Mouse (Mus musculus) CH12.LX (cell line): ENCODE data around the gene Wscd1.

Experiments used
- CHD2 ChIP-seq: IDR thresholded peaks from 2 replicates; pipeline ENCODE4 v1.6.1; 2011; ENCODE audit warnings: low read length, improper control_type of control experiment
- CTCF ChIP-seq, 2 experiments: IDR thresholded peaks in 1 of 2; conservative IDR thresholded peaks in 1 of 2; 2 replicates each; pipeline ENCODE4 v1.5.1; 2011 to 2012; ENCODE audit warnings: low read depth in 2 of 2, low read length in 2 of 2, improper control_type of control experiment in 1 of 2, inconsistent platforms in 1 of 2, mild to moderate bottlenecking in 1 of 2, moderate library complexity in 1 of 2
- E2F4 ChIP-seq: IDR thresholded peaks from 2 replicates; pipeline ENCODE4 v1.6.1; 2011; ENCODE audit warnings: low read depth, low read length, improper control_type of control experiment; ENCODE audit not compliant: insufficient replicate concordance
- ETS1 ChIP-seq: conservative IDR thresholded peaks from 2 replicates; pipeline ENCODE4 v1.6.1; 2012; ENCODE audit warnings: low read depth, mild to moderate bottlenecking, inconsistent platforms, low read length, improper control_type of control experiment, moderate library complexity
- GABPA ChIP-seq: IDR thresholded peaks from 2 replicates; pipeline ENCODE4 v1.6.1; 2012; ENCODE audit warnings: low read depth, low read length, improper control_type of control experiment, inconsistent platforms; ENCODE audit not compliant: insufficient replicate concordance
- KAT2A ChIP-seq: IDR thresholded peaks from 2 replicates; pipeline ENCODE4 v1.6.1; 2012; ENCODE audit warnings: low read length, improper control_type of control experiment, inconsistent platforms; ENCODE audit not compliant: insufficient replicate concordance
- MAFK ChIP-seq: IDR thresholded peaks from 2 replicates; pipeline ENCODE4 v1.6.1; 2011; ENCODE audit warnings: low read length, improper control_type of control experiment; ENCODE audit not compliant: insufficient replicate concordance
- MXI1 ChIP-seq: IDR thresholded peaks from 2 replicates; pipeline ENCODE4 v1.6.1; 2011; ENCODE audit warnings: mild to moderate bottlenecking, low read depth, low read length, improper control_type of control experiment
- POLR2A ChIP-seq: IDR thresholded peaks from 2 replicates; pipeline ENCODE4 v1.6.1; 2011; ENCODE audit warnings: low read depth, mild to moderate bottlenecking, improper control_type of control experiment, low read length
- POLR2AphosphoS2 ChIP-seq: IDR thresholded peaks from 2 replicates; pipeline ENCODE4 v1.6.1; 2011; ENCODE audit warnings: low read depth, low read length, improper control_type of control experiment
- RAD21 ChIP-seq: IDR thresholded peaks from 2 replicates; pipeline ENCODE4 v1.6.1; 2011; ENCODE audit warnings: low read depth, mild to moderate bottlenecking, low read length, improper control_type of control experiment, moderate library complexity
- TCF12 ChIP-seq: IDR thresholded peaks from 2 replicates; pipeline ENCODE4 v1.6.1; 2014; ENCODE audit warnings: low read depth, mild to moderate bottlenecking, inconsistent platforms, low read length, improper control_type of control experiment
- UBTF ChIP-seq: IDR thresholded peaks from 2 replicates; pipeline ENCODE4 v1.6.1; 2012; ENCODE audit warnings: low read depth, mild to moderate bottlenecking, inconsistent platforms, low read length, improper control_type of control experiment, moderate library complexity

- TF ChIP-seq GABPA (no peak), MAFK (no peak), E2F4 (no peak), ETS1 (no peak), POLR2A (no peak), CTCF (conservative IDR thresholded peaks at IDR 0.05 in 1 of 2, IDR thresholded peaks at IDR 0.05 in 1 of 2; ENCODE audit: low read depth in 2 of 2, low read length in 2 of 2) (no peak), KAT2A (no peak), TCF12 (no peak), POLR2AphosphoS2 (no peak), UBTF (no peak), CHD2 (no peak), MXI1 (no peak), RAD21 (no peak)
Measured at GRCm38 (mm10) chr11:71824971-71825370, 75.3 kb downstream of the Wscd1 start.
